Mouse (Mus musculus): Measurements from ENCODE around the gene Ablim1.

Ablim1 gene

GRCm38 (mm10) chr19:57266374-57267085 lies 48.2 kb downstream of the Ablim1 start:
- no peak for DNase-seq (ENCODE audit: extremely low read depth, low read depth)

- DNase-seq (ENCODE audit: extremely low read depth, low read depth): no peak
Measured at GRCm38 (mm10) chr19:57264296-57264947, 50.3 kb downstream of the Ablim1 start.

GRCm38 (mm10) chr19:57257801-57258200 lies 56.9 kb downstream of the Ablim1 start:
- DNase-seq (ENCODE audit: extremely low read depth, low read depth): no peak

- DNase-seq (ENCODE audit: extremely low read depth, low read depth): no peak
Measured at GRCm38 (mm10) chr19:57256666-57257065, 58.1 kb downstream of the Ablim1 start.

- DNase-seq (ENCODE audit: extremely low read depth, low read depth): no peak
Measured at GRCm38 (mm10) chr19:57255157-57255556, 59.6 kb downstream of the Ablim1 start.

- DNase-seq (ENCODE audit: extremely low read depth, low read depth): no peak
Measured at GRCm38 (mm10) chr19:57252692-57253448, 61.8 kb downstream of the Ablim1 start.

- no peak for DNase-seq (ENCODE audit: extremely low read depth, low read depth)
Measured at GRCm38 (mm10) chr19:57248781-57249180, 65.9 kb downstream of the Ablim1 start.

- no peak for DNase-seq (ENCODE audit: extremely low read depth, low read depth)
Measured at GRCm38 (mm10) chr19:57247221-57247620, 67.5 kb downstream of the Ablim1 start.

- no peak for DNase-seq (ENCODE audit: extremely low read depth, low read depth)
Measured at GRCm38 (mm10) chr19:57244281-57244680, 70.4 kb downstream of the Ablim1 start.

GRCm38 (mm10) chr19:57243606-57244005 lies 71.1 kb downstream of the Ablim1 start:
- DNase-seq (ENCODE audit: extremely low read depth, low read depth): no peak

- DNase-seq (ENCODE audit: extremely low read depth, low read depth): no peak
Measured at GRCm38 (mm10) chr19:57243191-57243590, 71.5 kb downstream of the Ablim1 start.

- DNase-seq (ENCODE audit: extremely low read depth, low read depth): no peak
Measured at GRCm38 (mm10) chr19:57241363-57242192, 73.1 kb downstream of the Ablim1 start.

- no peak for DNase-seq (ENCODE audit: extremely low read depth, low read depth)
Measured at GRCm38 (mm10) chr19:57240259-57240658, 74.5 kb downstream of the Ablim1 start.

- DNase-seq (ENCODE audit: extremely low read depth, low read depth): no peak
Measured at GRCm38 (mm10) chr19:57239176-57239784, 75.4 kb downstream of the Ablim1 start.

- no peak for DNase-seq (ENCODE audit: extremely low read depth, low read depth)
Measured at GRCm38 (mm10) chr19:57238461-57238860, 76.3 kb downstream of the Ablim1 start.

- DNase-seq (ENCODE audit: extremely low read depth, low read depth): no peak
Measured at GRCm38 (mm10) chr19:57237534-57237933, 77.2 kb downstream of the Ablim1 start.

GRCm38 (mm10) chr19:57236647-57237046 lies 78.1 kb downstream of the Ablim1 start:
- no peak for DNase-seq (ENCODE audit: extremely low read depth, low read depth)

GRCm38 (mm10) chr19:57235931-57236330 lies 78.8 kb downstream of the Ablim1 start:
- DNase-seq (ENCODE audit: extremely low read depth, low read depth): no peak

GRCm38 (mm10) chr19:57230996-57231395 lies 83.7 kb downstream of the Ablim1 start:
- DNase-seq (ENCODE audit: extremely low read depth, low read depth): no peak

GRCm38 (mm10) chr19:57229161-57229560 lies 85.6 kb downstream of the Ablim1 start:
- no peak for DNase-seq (ENCODE audit: extremely low read depth, low read depth)

GRCm38 (mm10) chr19:57228576-57228975 lies 86.1 kb downstream of the Ablim1 start:
- DNase-seq (ENCODE audit: extremely low read depth, low read depth): no peak
